Mouse (Mus musculus) B cell, adult (primary cell): ENCODE results near the gene Ctnnal1. TPM values are rescaled to one million over a fixed set of nuclear protein-coding genes. Genes with fewer than 3 reads are reported as not detected.

Experiments
- total RNA-seq: library from RNA; stranded (reverse); gene quantifications from 4 replicates; pipeline ENCODE4 v1.2.4, GENCODE M21; 2023; ENCODE audit not compliant: inconsistent age

The Ctnnal1 gene
- total RNA-seq = 4.0 to 5.3 TPM (median 4.9 TPM) in 4 replicates

GRCm38 (mm10) chr4:56865003-56865511 lies at the start of gene Ctnnal1:
TSS of gene Ctnnal1 (minus strand) at chr4:56865188.

GRCm38 (mm10) chr4:56801907-56802668 lies 62.9 kb downstream of the Ctnnal1 start, which contains the start of the genes Elp1 and Fam206a:
TSS of gene Elp1 (minus strand) at chr4:56802331.
TSS of gene Fam206a (plus strand) at chr4:56802345.

Other genes with a start within 250 kb of the Ctnnal1 start
- gene Gm26657, start 125.1 kb downstream of the Ctnnal1 start, total RNA-seq = not detected in 4 replicates
- 1.0 to 1.2 TPM (median 1.1 TPM) in 4 replicates for gene Actl7b, start 123.7 kb downstream of the Ctnnal1 start, total RNA-seq
- not detected in 4 replicates for gene Actl7a, start 121.8 kb downstream of the Ctnnal1 start, total RNA-seq
- 40.1 to 52.8 TPM (median 45.1 TPM) in 4 replicates for gene Elp1, start 62.9 kb downstream of the Ctnnal1 start, total RNA-seq
- 20.5 to 22.2 TPM (median 20.9 TPM) in 4 replicates for gene Fam206a, start 62.8 kb downstream of the Ctnnal1 start, total RNA-seq
- 28.9 to 35.3 TPM (median 30.6 TPM) in 4 replicates for gene Tmem245, start 82.2 kb upstream of the Ctnnal1 start, total RNA-seq
- not detected in 4 replicates for gene Frrs1l, start 125.2 kb upstream of the Ctnnal1 start, total RNA-seq